Mouse (Mus musculus): ENCODE measurements around the gene St7. TPM values are rescaled to one million over a fixed set of nuclear protein-coding genes. Genes with fewer than 3 reads are reported as not detected.

Gene St7
- polyA plus RNA-seq, 2 experiments = 7.9 to 8.9 TPM

- H3K9ac ChIP-seq (replicated peaks) = no peak overlapping the region
- H3K27ac ChIP-seq = no peak overlapping the region
- H3K36me3 ChIP-seq (replicated peaks; ENCODE audit: control insufficient read depth, insufficient read depth, low read depth) = no peaks in the 10 kb centered on the region
- H3K27me3 ChIP-seq (ENCODE audit: control insufficient read depth, insufficient read depth, low read length) = no peaks in the 10 kb centered on the region
- 61% methylated on average over 3 of the region's 3 CpGs for whole genome bisulfite sequencing (ENCODE audit: insufficient replicate concordance)
- TF ChIP-seq CTCF (IDR thresholded peaks at IDR 0.05; ENCODE audit: low read depth) (no peak), EP300 (IDR thresholded peaks at IDR 0.05; ENCODE audit: low read depth) (no peak)
- no peak overlapping the region for H3K4me2 ChIP-seq (ENCODE audit: low read depth)
- ATAC-seq (ENCODE audit: insufficient read depth) = no peak
- no peaks in the 10 kb centered on the region for H3K9me3 ChIP-seq (ENCODE audit: control insufficient read depth, low read length)
- no peak for DNase-seq (ENCODE audit: low read depth in 3 of 3, low spot score in 3 of 3)
- H3K4me1 ChIP-seq (replicated peaks; ENCODE audit: control insufficient read depth in 2 of 2, insufficient read depth in 2 of 2, low read length in 1 of 2) = peaks cover 0 to 2% of the 10 kb centered on the region in 2 experiments; a peak in 1 of 4 replicates
- H3K4me3 ChIP-seq (ENCODE audit: insufficient read depth in 1 of 2, low read depth in 2 of 2, low read length in 2 of 2) = no peak overlapping the region
Measured at GRCm38 (mm10) chr6:17705973-17706372, 13.2 kb downstream of the St7 start.

DNA sequence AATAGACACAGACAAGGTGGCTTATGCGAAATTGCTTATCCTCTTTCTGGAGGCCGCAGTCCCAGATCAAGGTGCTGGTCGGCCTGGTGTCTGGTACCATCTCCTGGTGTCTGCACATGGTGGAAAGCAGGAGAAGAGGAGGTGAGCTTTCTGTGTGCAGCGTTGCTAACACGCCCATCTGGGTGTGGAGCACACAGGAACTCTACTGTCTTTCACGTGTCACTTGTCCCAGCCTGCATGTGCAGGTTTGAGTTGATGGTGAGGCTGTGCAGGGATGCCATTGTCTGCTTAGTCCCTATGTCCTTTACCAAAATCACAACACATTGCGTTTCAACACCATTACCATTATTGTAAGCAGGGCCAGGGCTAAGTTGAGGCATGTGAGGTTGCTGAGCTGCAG is 26.2 kb downstream of the St7 start:
- Histone ChIP-seq H3K36me3 (replicated peaks; ENCODE audit: control insufficient read depth, insufficient read depth, low read depth) (no peaks in the 10 kb centered on the region), H3K9ac (replicated peaks) (no peak overlapping the region), H3K27ac (no peak overlapping the region), H3K4me3 (ENCODE audit: insufficient read depth in 1 of 2, low read depth in 2 of 2, low read length in 2 of 2) (no peak overlapping the region), H3K4me1 (replicated peaks; ENCODE audit: control insufficient read depth in 2 of 2, insufficient read depth in 2 of 2, low read length in 1 of 2) (peaks cover 0 to 14% of the 10 kb centered on the region in 2 experiments; a peak in 3 of 4 replicates), H3K27me3 (ENCODE audit: control insufficient read depth, insufficient read depth, low read length) (no peaks in the 10 kb centered on the region), H3K4me2 (ENCODE audit: low read depth) (no peak overlapping the region), H3K9me3 (ENCODE audit: control insufficient read depth, low read length) (no peaks in the 10 kb centered on the region)
- TF ChIP-seq CTCF (IDR thresholded peaks at IDR 0.05; ENCODE audit: low read depth) (no peak), EP300 (IDR thresholded peaks at IDR 0.05; ENCODE audit: low read depth) (no peak)
- ATAC-seq (ENCODE audit: insufficient read depth) (no peak), DNase-seq (ENCODE audit: low read depth in 3 of 3, low spot score in 3 of 3) (no peak)
- 61% methylated on average over 7 of the region's 7 CpGs for WGBS (ENCODE audit: insufficient replicate concordance)

DNA sequence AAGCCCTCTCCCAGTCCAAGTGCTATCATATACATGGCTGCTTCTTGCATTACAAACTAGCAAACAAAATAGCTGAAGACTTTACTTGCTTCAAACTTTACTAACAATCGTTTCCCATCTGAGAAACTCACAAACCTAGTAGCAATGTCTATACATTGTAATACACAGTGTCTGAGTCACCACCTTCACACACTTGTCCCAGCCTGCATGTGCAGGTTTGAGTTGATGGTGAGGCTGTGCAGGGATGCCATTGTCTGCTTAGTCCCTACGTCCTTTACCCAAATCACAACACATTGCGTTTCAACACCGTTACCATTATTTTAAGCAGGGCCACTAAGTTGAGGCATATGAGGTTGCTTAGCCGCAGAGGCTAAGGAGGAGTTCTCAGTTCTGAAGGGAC is 26.7 kb downstream of the St7 start:
- H3K4me2 ChIP-seq (ENCODE audit: low read depth) = no peak overlapping the region
- H3K9me3 ChIP-seq (ENCODE audit: control insufficient read depth, low read length) = no peaks in the 10 kb centered on the region
- H3K27me3 ChIP-seq (ENCODE audit: control insufficient read depth, insufficient read depth, low read length) = no peaks in the 10 kb centered on the region
- TF ChIP-seq EP300 (IDR thresholded peaks at IDR 0.05; ENCODE audit: low read depth) (no peak), CTCF (IDR thresholded peaks at IDR 0.05; ENCODE audit: low read depth) (no peak)
- DNase-seq (ENCODE audit: low read depth in 3 of 3, low spot score in 3 of 3) (no peak), ATAC-seq (ENCODE audit: insufficient read depth) (no peak)
- no peak overlapping the region for H3K9ac ChIP-seq (replicated peaks)
- peaks cover 0 to 17% of the 10 kb centered on the region in 2 experiments; a peak in 3 of 4 replicates for H3K4me1 ChIP-seq (replicated peaks; ENCODE audit: control insufficient read depth in 2 of 2, insufficient read depth in 2 of 2, low read length in 1 of 2)
- H3K4me3 ChIP-seq (ENCODE audit: insufficient read depth in 1 of 2, low read depth in 2 of 2, low read length in 2 of 2) = no peak overlapping the region
- no peaks in the 10 kb centered on the region for H3K36me3 ChIP-seq (replicated peaks; ENCODE audit: control insufficient read depth, insufficient read depth, low read depth)
- WGBS (ENCODE audit: insufficient replicate concordance) = 77% methylated on average over 5 of the region's 5 CpGs
- H3K27ac ChIP-seq = no peak overlapping the region

- Histone ChIP-seq H3K27ac (no peak overlapping the region), H3K27me3 (ENCODE audit: control insufficient read depth, insufficient read depth, low read length) (no peaks in the 10 kb centered on the region), H3K4me2 (ENCODE audit: low read depth) (no peak overlapping the region), H3K36me3 (replicated peaks; ENCODE audit: control insufficient read depth, insufficient read depth, low read depth) (no peaks in the 10 kb centered on the region), H3K4me1 (replicated peaks; ENCODE audit: control insufficient read depth in 2 of 2, insufficient read depth in 2 of 2, low read length in 1 of 2) (peaks cover 0 to 17% of the 10 kb centered on the region in 2 experiments; a peak in 3 of 4 replicates), H3K9me3 (ENCODE audit: control insufficient read depth, low read length) (no peaks in the 10 kb centered on the region), H3K4me3 (ENCODE audit: insufficient read depth in 1 of 2, low read depth in 2 of 2, low read length in 2 of 2) (no peak overlapping the region), H3K9ac (replicated peaks) (no peak overlapping the region)
- WGBS (ENCODE audit: insufficient replicate concordance) = 75% methylated on average over 6 of the region's 6 CpGs
- ATAC-seq (ENCODE audit: insufficient read depth) (no peak), DNase-seq (ENCODE audit: low read depth in 3 of 3, low spot score in 3 of 3) (no peak)
- TF ChIP-seq EP300 (IDR thresholded peaks at IDR 0.05; ENCODE audit: low read depth) (no peak), CTCF (IDR thresholded peaks at IDR 0.05; ENCODE audit: low read depth) (no peak)
Measured at GRCm38 (mm10) chr6:17720022-17720421, 27.3 kb downstream of the St7 start.

DNA sequence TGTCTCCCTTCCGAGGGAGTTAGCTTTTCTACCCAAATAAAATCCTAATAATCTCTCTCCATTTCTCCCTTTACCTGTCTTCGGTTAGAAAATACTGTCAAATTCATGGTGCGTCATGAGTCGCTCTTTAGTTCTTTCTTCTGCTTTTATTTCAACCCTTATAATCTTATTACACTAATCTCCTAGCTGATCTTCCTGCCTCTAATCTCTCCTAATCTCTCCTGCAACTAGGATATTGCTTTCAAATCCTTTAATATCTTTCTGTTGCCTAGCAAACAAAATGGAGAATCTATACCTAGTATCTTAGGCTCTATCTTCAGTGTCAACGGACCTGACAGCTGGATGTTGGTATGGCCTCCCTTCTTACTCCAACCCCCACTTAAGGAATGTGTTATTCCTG is 29.0 kb downstream of the St7 start:
- no peak for DNase-seq (ENCODE audit: low read depth in 3 of 3, low spot score in 3 of 3)
- Histone ChIP-seq H3K27ac (no peak overlapping the region), H3K4me2 (ENCODE audit: low read depth) (no peak overlapping the region), H3K9ac (replicated peaks) (no peak overlapping the region), H3K27me3 (ENCODE audit: control insufficient read depth, insufficient read depth, low read length) (no peaks in the 10 kb centered on the region), H3K4me1 (replicated peaks; ENCODE audit: control insufficient read depth in 2 of 2, insufficient read depth in 2 of 2, low read length in 1 of 2) (peaks cover 6 to 22% of the 10 kb centered on the region in 2 experiments), H3K4me3 (ENCODE audit: insufficient read depth in 1 of 2, low read depth in 2 of 2, low read length in 2 of 2) (no peak overlapping the region), H3K36me3 (replicated peaks; ENCODE audit: control insufficient read depth, insufficient read depth, low read depth) (no peaks in the 10 kb centered on the region), H3K9me3 (ENCODE audit: control insufficient read depth, low read length) (no peaks in the 10 kb centered on the region)
- TF ChIP-seq EP300 (IDR thresholded peaks at IDR 0.05; ENCODE audit: low read depth) = no peak
- no peak for TF ChIP-seq CTCF (IDR thresholded peaks at IDR 0.05; ENCODE audit: low read depth)
- no peak for ATAC-seq (ENCODE audit: insufficient read depth)
- WGBS (ENCODE audit: insufficient replicate concordance) = 72% methylated on average over 5 of the region's 5 CpGs
